Mouse (Mus musculus) thymus, postnatal 0 days (tissue): ENCODE measurements around the gene Polr1d. TPM values are rescaled to one million over a fixed set of nuclear protein-coding genes. Genes with fewer than 3 reads are reported as not detected.

Experiments used
- DNase-seq: peaks from one replicate; pipeline ENCODE4 v3.0.0-alpha.2; 2015; ENCODE audit warnings: low spot score
- polyA plus RNA-seq: library from polyadenylated mRNA; unstranded; fragments of >200 nt; fragmentation: Nextera tagmentation; extraction: Ambion mirVana; gene quantifications from 2 replicates; pipeline ENCODE4 v1.2.1, GENCODE M21; 2015

Polr1d gene
- polyA plus RNA-seq, 1 experiment from 2014 or later: 188 TPM

GRCm38 (mm10) chr5:147086816-147087215, 10.0 kb downstream of the Polr1d start:
- no peak for DNase-seq

GRCm38 (mm10) chr5:147089836-147090235, 13.0 kb downstream of the Polr1d start:
- no peak for DNase-seq

GRCm38 (mm10) chr5:147090256-147090963, 13.6 kb downstream of the Polr1d start:
- DNase-seq: no peak

- DNase-seq: no peak
These were observed 15.6 kb downstream of the Polr1d start for GRCm38 (mm10) chr5:147092448-147092847.

- DNase-seq: no peak
These were observed 17.4 kb downstream of the Polr1d start for GRCm38 (mm10) chr5:147094296-147094695.

DNA sequence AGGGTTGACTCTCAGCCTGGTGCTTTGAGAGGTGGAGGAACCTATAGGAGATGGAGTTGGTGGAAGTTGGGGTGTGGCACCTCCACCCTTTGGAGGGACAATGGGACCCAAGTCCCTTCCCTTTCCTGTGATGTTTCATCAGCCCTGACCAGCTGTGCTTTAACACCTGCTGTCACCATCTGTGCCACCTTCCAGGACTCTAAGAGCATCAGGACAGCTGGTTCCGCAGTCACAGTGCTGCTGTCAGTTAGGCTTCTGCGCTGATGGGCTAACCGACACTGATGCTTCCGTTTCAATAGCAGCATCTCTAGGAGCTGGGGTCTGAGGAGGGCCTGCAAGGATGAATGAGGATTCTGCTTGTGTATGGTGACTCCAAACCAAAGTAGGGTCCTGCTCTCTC, 19.7 kb downstream of the Polr1d start:
- no peak for DNase-seq

- no peak for DNase-seq
These were observed 21.8 kb downstream of the Polr1d start for GRCm38 (mm10) chr5:147098667-147099066.

- no peak for DNase-seq
These were observed 23.3 kb downstream of the Polr1d start for GRCm38 (mm10) chr5:147100180-147100579.

- DNase-seq: no peak
These were observed 25.4 kb downstream of the Polr1d start for GRCm38 (mm10) chr5:147102295-147102694.

DNA sequence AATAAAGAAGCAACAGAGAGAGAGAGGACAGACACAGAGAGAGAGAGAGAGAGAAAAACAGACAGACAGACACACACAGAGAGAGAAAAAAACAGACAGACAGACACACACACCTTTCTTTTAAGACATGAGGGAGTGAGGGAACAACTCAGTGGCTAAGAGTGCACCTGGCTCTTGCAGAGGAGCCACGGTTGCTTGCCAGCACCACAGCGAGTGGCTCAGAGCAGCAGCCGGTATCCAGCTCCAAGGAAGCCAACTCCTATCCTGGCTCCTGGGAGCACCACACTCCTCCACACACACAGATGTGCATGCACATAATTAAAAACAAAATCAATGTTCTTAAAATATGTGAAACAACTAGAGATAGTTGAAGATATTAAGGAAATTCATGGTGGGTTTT, 30.4 kb downstream of the Polr1d start:
- no peak for DNase-seq

DNA sequence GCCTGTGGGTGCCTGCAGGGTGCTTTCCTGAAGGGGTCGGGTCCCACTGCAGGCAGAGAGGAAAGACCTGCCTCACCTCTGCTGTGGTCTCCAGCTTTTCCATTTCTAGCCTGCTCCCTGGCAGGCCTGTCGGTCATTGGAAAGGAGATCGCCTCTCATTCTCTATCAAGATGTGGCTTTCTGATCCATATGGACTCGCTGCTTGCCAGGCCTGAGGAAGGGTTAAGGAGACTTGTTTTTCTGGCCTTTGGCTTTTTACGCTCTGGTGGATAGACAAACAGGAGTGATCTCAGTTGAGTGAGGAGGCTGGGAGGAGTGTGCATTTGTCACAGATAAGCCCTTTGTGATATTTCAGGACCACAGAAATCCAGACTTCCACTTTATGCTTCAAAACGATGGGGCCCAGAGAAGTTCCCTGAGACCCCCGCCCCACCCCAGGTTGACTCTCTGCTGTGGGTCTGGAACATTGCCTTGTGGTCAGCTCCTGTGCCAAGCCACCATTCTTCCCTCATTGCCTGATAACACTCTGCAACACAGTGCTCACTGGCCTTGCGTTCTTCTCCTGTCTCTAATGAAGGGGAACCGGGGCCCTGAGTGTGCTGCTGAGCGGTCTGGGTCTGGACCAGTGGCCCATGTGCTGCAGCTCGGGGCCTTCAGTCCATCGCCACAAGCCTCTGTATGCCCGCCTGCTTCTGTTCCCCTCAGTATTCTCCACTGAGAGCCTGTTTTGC, 32.2 kb downstream of the Polr1d start:
- no peak for DNase-seq

DNA sequence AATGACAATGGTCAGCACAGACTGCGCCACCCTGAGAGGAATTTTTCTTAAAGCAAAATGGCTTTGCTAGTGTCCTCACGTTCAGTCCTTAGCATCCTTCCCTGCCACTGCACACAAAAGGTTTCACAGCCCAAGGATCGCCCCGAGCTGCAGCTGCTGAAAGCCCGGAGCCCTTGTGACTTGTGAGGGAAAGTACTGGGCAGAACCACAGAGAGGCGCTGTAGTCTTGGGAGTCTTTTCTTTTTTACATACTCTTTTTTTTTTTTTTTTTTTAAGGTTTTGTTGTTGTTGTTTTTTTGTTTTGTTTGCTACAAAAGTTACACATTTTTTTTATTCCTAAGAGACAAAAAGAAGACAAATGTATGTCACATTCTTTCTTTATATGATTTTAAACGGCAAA, 37.9 kb downstream of the Polr1d start:
- DNase-seq: no peak

DNA sequence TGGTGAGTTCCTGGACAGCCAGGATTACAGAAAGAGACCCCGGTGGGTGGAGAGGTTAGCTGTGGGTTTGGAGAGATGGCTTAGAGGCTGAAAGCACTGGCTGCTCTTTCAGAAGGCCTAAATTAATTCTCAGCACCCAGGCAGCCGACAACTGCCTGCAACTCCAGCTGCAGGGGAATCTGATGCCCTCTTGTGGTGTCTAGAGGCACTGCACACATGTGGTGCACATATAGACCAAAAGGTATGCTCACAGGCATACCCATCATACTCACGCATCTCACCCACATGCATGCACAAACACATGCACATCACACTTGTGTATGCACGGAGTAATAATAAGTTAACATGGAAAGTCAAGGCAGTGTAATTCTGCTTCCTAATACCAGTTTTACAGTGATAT, 38.8 kb downstream of the Polr1d start:
- DNase-seq: no peak

GRCm38 (mm10) chr5:147117027-147117426, 40.2 kb downstream of the Polr1d start:
- DNase-seq: no peak

- DNase-seq: no peak
These were observed 44.3 kb downstream of the Polr1d start for GRCm38 (mm10) chr5:147121146-147121545.

DNA sequence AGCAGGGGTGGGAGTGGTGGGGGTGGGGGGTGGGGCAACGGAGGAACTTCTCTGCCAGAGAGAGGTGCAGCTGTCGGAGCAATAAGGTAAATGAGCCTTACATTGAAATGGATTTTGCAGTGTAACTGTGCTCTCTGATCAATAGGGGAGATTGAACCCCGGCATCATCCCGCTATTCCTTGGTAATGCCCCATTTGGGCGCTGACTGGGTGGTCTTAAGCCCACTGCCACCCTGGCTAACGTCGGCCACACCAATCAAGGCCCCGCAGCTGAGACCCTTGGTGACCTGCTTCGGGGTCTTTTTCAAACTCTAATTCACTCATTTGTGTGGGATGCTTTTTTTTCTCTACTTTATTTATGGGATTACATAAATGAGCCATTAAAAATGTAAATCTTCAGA, 47.9 kb downstream of the Polr1d start:
- DNase-seq: no peak

GRCm38 (mm10) chr5:147125542-147126185, 48.8 kb downstream of the Polr1d start:
- DNase-seq: no peak

DNA sequence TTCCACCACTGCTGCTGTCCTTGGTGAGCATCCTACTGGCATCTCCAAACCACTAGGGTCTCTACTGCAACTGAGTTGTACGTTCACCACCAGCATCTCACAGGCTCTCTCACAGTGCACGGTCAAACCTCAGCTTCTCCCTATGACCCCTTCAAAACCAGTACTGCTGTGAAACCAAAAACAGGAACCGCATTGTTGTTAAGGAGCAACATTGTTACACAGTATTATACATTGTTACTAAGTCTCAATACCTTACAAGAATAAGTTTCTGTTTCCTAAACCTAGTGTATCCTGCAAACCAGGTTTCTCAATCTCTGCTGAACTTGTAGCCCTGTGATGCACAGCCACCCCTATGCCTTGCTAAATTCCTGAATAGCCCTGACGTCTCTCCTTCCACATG, 51.0 kb downstream of the Polr1d start:
- DNase-seq: no peak

- no peak for DNase-seq
These were observed 52.6 kb downstream of the Polr1d start for GRCm38 (mm10) chr5:147129484-147129883.

DNA sequence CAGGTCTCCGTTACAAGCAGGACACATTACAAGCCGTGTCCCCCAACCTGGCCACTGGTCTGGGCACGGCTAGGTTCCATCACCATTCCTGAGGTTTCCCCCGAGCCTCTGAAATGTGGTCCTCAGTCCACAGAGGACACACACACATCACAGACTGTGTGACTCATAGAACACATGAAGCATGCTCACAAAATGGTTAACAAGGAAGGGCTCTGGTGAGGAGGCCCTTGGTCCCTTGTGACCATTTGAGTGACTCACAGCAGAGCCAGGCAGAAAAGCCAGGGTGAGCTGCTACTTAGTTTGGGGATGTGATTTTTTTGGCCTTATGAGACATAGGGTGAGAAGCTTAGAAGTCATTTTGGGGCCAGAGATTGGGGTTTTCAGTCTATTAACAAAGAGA, 55.1 kb downstream of the Polr1d start:
- DNase-seq: no peak

- DNase-seq: no peak
These were observed 56.8 kb downstream of the Polr1d start for GRCm38 (mm10) chr5:147133662-147134061.

DNA sequence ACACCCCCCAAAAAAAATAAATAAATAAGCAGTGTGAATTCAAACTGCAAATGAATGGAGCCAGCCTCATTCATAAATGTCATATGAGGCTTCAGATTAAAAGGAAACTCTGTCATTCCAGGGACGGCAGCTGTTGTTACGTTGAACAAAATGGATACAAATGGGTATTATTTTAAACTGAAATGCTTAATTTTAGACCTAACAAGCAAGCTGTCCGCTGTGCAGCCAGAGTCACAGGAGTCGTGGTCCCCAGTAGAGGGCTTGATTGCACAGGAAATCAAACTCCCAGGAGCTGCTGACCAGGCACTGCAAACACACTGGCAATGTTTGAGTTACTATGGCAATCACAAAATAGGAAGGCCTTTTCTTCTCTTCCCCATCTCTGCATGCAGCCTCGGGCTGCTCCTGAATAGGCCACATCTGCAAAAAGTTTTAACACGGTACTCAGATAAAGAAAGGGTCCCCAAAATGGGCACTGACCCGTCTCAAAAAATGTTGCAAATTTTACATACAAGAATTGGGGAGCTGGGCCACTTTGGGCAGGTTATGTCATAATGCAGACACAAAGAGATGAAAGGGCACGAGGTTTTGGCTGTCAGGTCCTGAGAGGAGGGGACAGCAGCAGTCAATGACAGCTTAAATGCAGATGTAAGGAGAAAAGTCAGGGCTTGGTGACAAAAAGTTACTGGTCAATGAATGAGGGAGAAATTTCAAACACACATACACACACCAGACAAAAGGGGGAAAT, 57.7 kb downstream of the Polr1d start:
- DNase-seq: no peak
